Mouse (Mus musculus) brain, embryonic 14.5 days (tissue): ENCODE results near the gene Pcgf1.

ENCODE experiments used
- CTCF ChIP-seq: fragments of 200-500 bp; IDR thresholded peaks from 2 replicates; pipeline ENCODE4 v1.5.1; 2012; ENCODE audit warnings: inconsistent platforms, mild to moderate bottlenecking, moderate library complexity, borderline replicate concordance; ENCODE audit not compliant: insufficient read depth, insufficient read length; ENCODE audit errors: extremely low read depth
- POLR2A ChIP-seq: fragments of 200-500 bp; IDR thresholded peaks from 2 replicates; pipeline ENCODE4 v1.6.1; 2012; ENCODE audit warnings: mild to moderate bottlenecking, inconsistent platforms, borderline replicate concordance; ENCODE audit not compliant: poor library complexity, insufficient read depth, insufficient read length, severe bottlenecking; ENCODE audit errors: extremely low read depth

DNA sequence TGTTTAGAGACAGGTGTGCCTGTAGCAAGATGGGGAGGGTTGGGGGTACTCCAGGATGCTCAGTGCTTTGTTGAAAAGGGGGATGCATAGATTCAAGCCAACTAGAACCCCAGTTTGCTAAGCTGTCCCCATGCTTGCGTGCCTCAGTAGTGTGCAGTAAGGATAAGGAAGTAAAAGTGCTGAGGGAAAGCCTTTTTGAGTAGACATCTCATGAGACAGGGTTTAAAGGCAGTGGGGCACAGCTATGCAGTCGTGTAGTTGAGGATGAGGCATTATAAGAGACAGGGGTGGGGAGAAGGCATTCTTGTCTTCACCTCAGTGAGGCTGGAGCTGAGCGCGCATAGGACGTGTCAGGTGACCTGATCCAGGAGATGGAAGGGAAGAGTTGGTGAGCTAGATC is 37.1 kb upstream of the Pcgf1 start:
- TF ChIP-seq CTCF (no peak), POLR2A (no peak)
